Mouse (Mus musculus): ENCODE measurements around the gene Nin.

The Nin gene

DNA sequence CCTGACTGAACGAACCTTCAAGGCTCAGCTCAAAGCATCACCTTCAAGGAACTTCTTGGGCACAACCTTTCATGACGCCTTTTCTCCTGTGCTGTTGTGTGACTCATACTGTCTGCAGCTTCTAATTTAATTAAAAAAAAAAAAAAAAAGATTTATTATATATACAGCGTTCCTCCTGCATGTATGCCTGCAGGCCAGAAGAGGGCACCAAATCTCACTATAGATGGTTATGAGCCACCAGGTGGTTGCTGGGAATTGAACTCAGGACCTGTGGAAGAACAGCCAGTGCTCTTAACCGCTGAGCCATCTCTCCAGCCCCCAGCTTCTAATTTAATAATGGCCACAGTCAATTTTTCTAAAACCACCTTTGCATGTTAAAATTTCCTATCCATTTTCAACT, 29.8 kb downstream of the Nin start:
- DNase-seq (ENCODE audit: extremely low read depth, low read depth, low spot score) = no peak

GRCm38 (mm10) chr12:70082935-70083532, 30.5 kb downstream of the Nin start:
- no peak for DNase-seq (ENCODE audit: extremely low read depth, low read depth, low spot score)

DNA sequence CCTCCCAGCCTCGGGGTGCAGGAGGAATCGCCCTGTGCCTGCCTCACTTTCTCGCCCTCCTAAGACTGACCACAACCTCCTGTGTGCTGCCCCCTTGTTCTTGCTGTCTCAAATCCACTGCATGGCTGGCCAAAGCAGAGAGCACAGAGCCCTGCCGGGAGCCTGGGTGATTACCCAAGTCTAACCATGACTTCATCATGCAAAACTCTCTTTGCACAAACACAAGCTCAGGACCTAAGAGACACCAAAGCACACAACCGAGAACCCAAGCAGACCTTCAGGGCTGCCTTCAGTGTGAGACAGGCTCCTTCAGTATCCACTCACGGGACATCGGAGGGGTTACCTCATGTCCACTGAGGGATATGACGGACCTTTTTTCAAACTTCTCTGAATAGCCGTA, 31.0 kb downstream of the Nin start:
- no peak for DNase-seq (ENCODE audit: extremely low read depth, low read depth, low spot score)

DNA sequence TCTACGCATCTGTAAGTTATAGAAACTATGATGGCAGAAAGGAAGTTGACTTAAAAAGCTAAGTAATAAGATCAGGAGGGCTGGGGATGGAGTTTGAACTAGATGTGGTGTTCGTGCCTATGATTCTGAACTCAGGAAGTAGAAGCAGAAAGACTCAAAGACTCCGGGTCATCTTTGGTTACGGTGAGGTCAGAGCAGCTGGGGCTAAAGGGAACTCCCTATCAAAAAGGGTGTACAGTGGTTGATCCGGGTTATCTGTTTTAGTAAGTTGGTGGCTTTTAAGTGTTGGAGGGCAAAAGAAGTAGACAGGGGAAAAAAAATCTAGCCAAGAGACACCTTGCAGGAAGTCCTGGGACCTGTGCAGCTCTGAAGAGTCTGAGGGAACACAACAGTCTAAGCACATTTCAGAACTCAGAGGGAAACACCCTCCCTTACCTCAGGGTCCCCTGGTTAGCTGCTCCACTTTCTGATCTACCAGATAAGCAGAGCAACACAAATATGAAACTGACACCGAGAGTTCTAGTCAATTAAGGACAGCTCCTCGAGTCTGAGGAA, 35.0 kb downstream of the Nin start:
- DNase-seq (ENCODE audit: extremely low read depth, low read depth, low spot score) = no peak

- DNase-seq (ENCODE audit: extremely low read depth, low read depth, low spot score) = no peak
Measured at GRCm38 (mm10) chr12:70076493-70076892, 37.0 kb downstream of the Nin start.

DNA sequence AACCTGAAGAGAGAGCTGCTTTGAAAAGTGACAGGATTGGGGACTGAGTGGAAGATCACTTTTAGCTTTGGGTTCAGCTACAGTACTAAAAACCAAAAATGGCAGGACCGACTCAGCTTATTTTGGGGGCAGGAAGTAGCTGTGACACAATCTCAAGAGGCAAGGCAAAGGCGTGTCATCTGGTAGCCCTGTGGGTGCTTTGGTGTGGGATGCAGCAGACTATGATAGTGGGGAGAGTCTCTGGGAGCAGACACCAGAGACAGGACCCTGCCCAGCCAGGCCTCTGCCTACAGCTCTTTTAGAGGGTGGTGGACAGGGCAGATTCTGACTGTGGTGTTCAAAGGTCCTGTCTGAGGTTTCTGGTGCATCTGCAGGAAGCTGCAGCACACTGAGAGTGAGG, 38.5 kb downstream of the Nin start:
- no peak for DNase-seq (ENCODE audit: extremely low read depth, low read depth, low spot score)

DNA sequence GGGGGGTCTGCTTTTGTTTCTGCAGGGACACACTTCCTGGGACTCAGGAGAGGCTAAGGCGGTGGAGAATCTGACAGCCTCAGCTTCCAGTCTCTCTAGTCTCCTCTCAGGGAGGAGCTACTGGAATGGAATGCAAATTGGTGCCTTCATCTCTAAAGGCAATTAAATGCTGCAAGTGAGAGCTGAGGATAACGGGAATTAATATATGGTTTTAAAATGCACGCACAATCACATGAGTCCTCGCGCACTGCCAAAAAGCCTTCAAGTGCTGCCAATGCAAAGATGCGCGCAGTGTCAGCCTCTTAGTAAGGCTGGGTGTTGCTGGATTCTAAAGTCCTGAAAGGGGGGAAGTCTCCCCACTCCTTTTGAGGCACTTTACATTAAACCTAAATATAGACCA, 42.6 kb downstream of the Nin start:
- no peak for DNase-seq (ENCODE audit: extremely low read depth, low read depth, low spot score)

- DNase-seq (ENCODE audit: extremely low read depth, low read depth, low spot score) = no peak
Measured at GRCm38 (mm10) chr12:70070306-70070705, 43.2 kb downstream of the Nin start.

DNA sequence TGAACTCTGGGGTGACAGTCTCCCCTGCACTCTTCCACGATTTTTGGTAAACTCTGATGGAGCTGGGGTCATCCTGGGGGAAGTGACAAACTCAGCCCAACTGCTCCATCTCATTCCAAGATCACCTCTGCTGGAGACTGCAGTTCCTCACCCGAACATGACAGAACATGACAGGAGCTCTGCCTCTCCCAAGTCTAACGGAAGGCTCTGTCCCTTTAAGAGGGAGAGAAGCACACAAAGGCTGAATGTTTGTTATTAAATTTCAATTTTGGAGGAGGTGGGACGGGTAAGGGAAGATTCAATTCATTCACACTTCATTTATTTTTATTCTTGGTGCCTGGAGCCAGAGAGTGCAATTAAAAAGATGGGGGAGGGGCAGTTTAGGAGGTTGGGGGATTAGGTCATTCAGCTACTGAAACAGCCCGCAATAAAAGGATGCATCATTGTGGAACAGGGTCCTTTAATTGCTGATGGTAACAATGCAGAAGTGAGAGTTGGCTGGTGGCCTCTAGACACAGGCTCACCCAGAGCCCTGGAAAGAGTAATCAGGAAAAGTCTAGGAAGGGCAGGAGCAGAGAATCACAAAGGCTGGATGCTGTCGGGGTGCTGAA, 44.8 kb downstream of the Nin start:
- DNase-seq (ENCODE audit: extremely low read depth, low read depth, low spot score) = no peak

- no peak for DNase-seq (ENCODE audit: extremely low read depth, low read depth, low spot score)
Measured at GRCm38 (mm10) chr12:70067849-70068248, 45.7 kb downstream of the Nin start.

DNA sequence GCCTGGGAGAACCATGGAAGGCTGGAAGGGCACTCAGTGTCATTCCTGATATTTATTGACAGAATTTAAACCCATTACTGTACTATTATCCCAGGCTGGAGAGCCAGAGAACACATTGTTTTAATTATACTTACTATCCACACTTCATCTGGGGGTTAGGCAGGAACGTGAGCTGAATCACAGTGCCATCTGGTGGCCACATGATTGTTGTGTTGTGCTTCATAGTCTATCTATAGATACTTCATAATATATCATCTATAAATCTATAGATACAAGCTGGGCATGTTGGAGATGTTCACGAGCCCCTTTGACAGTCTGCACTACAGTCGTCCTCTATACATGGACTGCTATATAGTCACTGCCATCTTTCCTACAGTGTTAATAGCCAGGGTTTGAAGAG, 51.4 kb downstream of the Nin start:
- DNase-seq (ENCODE audit: extremely low read depth, low read depth, low spot score) = no peak

DNA sequence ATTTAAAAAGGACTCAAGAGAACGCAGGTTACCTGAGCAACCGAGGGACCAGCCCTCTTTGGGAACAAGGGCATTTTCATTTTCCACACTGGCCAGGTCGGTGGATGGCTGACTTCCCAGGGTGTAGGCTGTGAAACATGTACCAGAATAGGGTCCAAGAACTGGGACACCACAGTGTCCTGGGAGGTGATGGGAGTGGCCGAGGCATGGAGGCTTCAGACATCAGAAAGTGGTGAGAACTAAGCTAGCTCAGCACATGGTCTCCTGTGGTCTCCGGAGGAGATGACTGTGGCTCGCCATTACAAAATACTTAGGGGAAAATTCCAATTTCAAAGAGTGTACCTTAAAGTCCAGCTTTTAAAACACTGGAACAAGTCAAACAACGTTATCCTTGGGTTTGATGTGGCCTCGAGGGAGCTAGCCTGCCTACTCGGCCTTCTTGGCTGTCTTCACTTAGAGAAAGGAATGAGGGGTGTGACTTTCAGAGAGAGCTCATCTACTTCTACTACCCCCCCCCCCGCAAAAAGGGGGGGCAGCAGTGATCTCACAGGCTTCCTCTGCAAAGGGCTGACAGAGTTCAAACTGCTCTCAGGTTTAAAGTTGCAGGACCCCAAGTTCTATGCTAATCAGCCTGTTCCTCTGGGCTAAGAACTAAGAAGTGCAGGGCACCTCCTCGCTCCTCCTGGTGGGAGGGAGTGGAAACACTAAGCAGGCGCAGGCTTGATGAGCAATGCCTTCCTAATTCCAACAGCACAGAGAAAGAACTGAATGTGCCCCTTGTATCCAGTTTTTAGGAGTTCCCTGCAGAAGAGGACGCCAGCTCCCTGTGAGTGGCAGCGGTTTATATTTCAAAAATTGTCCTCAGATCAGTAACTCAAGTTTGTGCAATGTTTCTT, 54.3 kb downstream of the Nin start:
- no peak for DNase-seq (ENCODE audit: extremely low read depth, low read depth, low spot score)

DNA sequence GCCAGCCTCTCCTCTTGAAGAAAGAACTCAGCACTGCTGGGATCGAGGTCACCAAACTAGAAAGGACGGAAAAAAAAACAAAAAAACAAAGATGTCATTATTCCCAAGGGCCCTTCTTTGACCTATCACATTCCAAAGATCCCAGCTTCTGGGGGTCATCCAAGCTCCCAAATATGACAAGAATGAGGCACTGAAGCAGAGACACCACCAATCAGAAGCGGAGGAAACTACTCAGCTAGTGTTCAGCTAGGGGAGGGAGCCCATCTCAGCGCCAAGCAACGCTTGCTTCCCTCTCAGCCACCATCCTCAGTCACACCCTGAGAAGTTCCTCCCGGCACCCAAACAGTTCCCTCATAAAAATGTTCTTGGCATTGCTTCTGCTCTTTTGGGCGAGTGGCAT, 62.8 kb downstream of the Nin start:
- no peak for DNase-seq (ENCODE audit: extremely low read depth, low read depth, low spot score)

DNA sequence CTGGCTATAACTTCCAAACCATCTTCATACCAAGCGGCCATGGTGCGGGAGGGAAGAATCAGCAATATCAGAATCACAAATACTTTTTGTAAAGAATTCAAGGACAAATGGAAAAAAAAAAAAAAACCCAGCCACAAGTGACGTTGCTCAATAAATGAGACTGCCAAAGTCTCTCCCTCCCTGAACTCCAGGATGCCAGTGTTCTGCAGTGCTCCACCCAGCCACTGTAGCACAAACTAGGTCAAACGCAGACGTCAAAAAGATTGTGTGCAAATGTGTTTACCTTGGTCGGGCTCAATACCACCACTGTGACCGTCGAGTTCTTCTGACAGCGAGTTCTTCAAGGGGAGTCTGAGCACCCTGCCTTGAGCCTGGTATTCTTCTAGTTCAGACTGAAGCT, 64.8 kb downstream of the Nin start:
- no peak for DNase-seq (ENCODE audit: extremely low read depth, low read depth, low spot score)

- DNase-seq (ENCODE audit: extremely low read depth, low read depth, low spot score) = no peak
Measured at GRCm38 (mm10) chr12:70047281-70047680, 66.2 kb downstream of the Nin start.

- no peak for DNase-seq (ENCODE audit: extremely low read depth, low read depth, low spot score)
Measured at GRCm38 (mm10) chr12:70044353-70044752, 69.2 kb downstream of the Nin start.

DNA sequence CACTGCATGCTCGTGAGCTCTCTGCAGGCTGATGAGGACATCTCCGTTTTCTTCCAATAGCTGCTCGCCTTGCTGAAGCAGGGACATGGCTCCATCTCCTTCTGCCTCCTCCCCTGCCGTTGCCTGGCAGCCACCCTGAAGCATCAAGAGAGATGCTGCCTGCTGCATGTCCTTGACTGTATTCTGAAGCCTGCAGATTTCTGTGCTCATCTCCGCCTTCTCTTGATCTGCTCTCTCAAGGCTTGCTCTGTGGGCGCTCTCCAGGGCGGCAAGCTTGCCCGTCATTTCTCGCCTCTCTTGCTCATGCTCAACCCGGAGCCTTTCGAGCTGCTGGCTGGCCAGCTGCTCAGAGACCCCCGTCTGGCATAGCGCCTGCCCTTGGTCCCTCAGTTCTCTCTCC, 70.1 kb downstream of the Nin start:
- no peak for DNase-seq (ENCODE audit: extremely low read depth, low read depth, low spot score)

GRCm38 (mm10) chr12:70040981-70041380, 72.5 kb downstream of the Nin start:
- no peak for DNase-seq (ENCODE audit: extremely low read depth, low read depth, low spot score)

DNA sequence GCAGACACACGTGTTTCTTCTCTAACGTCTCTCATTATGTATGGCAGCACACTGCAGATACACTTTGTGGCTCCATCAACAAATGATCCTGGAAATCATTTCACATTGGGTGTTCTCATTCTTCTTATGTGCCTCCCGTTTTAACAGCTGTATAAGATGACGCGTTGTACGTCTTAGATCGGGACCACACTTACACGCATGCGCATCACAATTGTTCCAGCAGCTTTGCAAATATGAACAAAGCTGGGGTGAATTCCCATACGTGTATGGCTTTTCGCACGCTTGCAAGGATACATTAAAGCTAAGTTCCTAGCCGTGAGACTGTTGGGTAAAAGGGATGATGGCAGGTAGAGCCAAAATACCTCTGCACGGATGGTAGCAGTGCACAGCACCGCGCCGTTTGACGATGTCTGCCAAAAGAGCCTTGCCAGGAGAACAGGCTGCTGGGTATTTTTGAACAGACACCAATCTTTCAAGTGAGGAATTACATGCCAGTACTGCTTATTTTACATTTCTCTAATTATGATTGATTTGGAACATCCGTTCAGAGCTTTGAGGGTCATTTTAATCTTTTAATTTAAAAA, 76.7 kb downstream of the Nin start:
- no peak for DNase-seq (ENCODE audit: extremely low read depth, low read depth, low spot score)

- DNase-seq (ENCODE audit: extremely low read depth, low read depth, low spot score) = no peak
Measured at GRCm38 (mm10) chr12:70026233-70026632, 87.3 kb downstream of the Nin start.

DNA sequence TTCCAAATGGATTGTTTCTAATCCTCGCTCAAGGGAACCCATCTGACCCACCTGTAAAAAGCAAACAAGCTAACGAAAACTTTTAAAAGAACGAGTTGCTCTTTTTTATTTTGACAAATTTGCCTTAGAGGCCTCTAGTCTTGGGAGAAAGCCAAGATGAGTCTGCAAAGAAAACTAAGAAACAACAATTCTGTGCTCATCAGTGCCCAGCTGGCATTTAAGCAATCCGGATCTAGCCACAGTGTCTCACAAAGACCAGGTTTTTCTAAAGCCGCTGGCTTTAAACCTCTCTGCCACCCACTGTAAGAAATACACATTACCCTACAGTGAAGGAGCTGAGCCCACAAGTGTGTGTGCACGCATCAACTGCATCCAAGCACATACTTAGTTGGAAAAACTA, 88.1 kb downstream of the Nin start:
- DNase-seq (ENCODE audit: extremely low read depth, low read depth, low spot score) = no peak

DNA sequence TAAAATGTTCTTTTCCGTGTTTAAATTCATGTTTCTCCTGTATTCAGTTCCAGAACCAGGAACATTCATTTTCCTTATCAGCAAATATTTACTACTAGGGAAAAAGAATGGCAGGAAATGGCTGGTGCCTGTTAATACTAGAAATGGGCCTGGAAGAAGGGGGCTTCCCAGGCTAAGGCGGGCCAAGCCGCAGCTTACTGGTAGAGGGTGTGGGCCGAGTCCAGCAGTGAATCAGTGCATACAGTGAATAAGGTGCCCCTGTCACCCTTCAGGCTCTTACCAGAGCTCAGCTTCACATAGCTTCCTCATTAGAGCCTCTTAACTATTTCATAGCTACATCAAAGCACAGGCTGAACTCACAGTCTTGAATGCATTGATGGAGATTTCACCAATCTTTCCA, 89.9 kb downstream of the Nin start:
- no peak for DNase-seq (ENCODE audit: extremely low read depth, low read depth, low spot score)
